34 mouse cellular contexts compared by ENCODE assay signal in genomic region chr6:144880098-144880497, GRCm38 (mm10).
A peak's percentile ranks its signal among the peaks of the same experiment; 100 is the strongest.
DNase-seq lines count a peak whose midpoint lies in the region; ATAC-seq and TF ChIP-seq lines count a peak whose summit lies in the region.
"Had no signal": no experiment of that assay in that cellular context is flagged by ENCODE, and none has a peak within 500 bp of the region (broad histone marks: within the 10 kb centered on the region; RNA-seq: fewer than 3 reads in every experiment).

No protein-coding gene starts in this region.

- H3K4me3 ChIP-seq in hindbrain, embryonic 13.5 days = no peak overlapping the region
- no peak overlapping the region for H3K4me3 ChIP-seq in hindbrain, embryonic 16.5 days (ENCODE audit: low read length)
- H3K4me3 ChIP-seq in embryonic facial prominence, embryonic 10.5 days = no peak overlapping the region
- H3K4me3 ChIP-seq in forebrain, postnatal 0 days (ENCODE audit: low read depth, low read length) = no peak overlapping the region
- H3K4me3 ChIP-seq: embryonic facial prominence, embryonic 13.5 days; heart, embryonic 13.5 days; hindbrain, embryonic 10.5 days; intestine, embryonic 15.5 days; left cerebral cortex, adult 2 months; limb, embryonic 12.5 days; liver, embryonic 15.5 days; midbrain, embryonic 10.5 days; midbrain, embryonic 15.5 days; neural tube, embryonic 15.5 days had no signal

- no peak overlapping the region for H3K9ac ChIP-seq in hindbrain, embryonic 13.5 days
- H3K9ac ChIP-seq in hindbrain, embryonic 16.5 days (ENCODE audit: low read depth, low read length) = no peak overlapping the region
- H3K9ac ChIP-seq in forebrain, postnatal 0 days = no peak overlapping the region
- H3K9ac ChIP-seq: embryonic facial prominence, embryonic 13.5 days; heart, embryonic 13.5 days; intestine, embryonic 15.5 days; limb, embryonic 12.5 days; liver, embryonic 15.5 days; lung, embryonic 14.5 days; midbrain, embryonic 15.5 days; neural tube, embryonic 15.5 days had no signal

- no peak for ATAC-seq in hindbrain, embryonic 13.5 days (ENCODE audit: low FRiP score)
- ATAC-seq in hindbrain, embryonic 16.5 days = no peak
- peak; percentile 47; the same call in 1 of the 2 replicates for ATAC-seq in forebrain, postnatal 0 days
- ATAC-seq: CD4-positive, CD25-positive, alpha-beta regulatory T cell, adult 4 months; hindbrain, postnatal 0 days; intestine, embryonic 15.5 days; midbrain, embryonic 15.5 days had no signal

- 64% methylated on average over 10 of the region's 10 CpGs for WGBS in hindbrain, embryonic 13.5 days
- 62% methylated on average over 10 of the region's 10 CpGs for WGBS in hindbrain, embryonic 16.5 days
- WGBS in embryonic facial prominence, embryonic 10.5 days = 68% methylated on average over 10 of the region's 10 CpGs
- 44% methylated on average over 10 of the region's 10 CpGs for WGBS in forebrain, postnatal 0 days

- H3K36me3 ChIP-seq in hindbrain, embryonic 13.5 days = no peaks in the 10 kb centered on the region
- H3K36me3 ChIP-seq in hindbrain, embryonic 16.5 days (ENCODE audit: control insufficient read depth, insufficient read depth, low read length) = no peaks in the 10 kb centered on the region
- no peaks in the 10 kb centered on the region for H3K36me3 ChIP-seq in embryonic facial prominence, embryonic 10.5 days (replicated peaks)
- H3K36me3 ChIP-seq in forebrain, postnatal 0 days (ENCODE audit: insufficient read depth) = no peaks in the 10 kb centered on the region
- H3K36me3 ChIP-seq: embryonic facial prominence, embryonic 13.5 days; heart, embryonic 13.5 days; hindbrain, embryonic 10.5 days; intestine, embryonic 15.5 days; limb, embryonic 12.5 days; liver, embryonic 15.5 days; midbrain, embryonic 10.5 days; midbrain, embryonic 15.5 days; neural tube, embryonic 15.5 days had no signal

- peaks cover 13% of the 10 kb centered on the region; the same call in 1 of the 2 replicates for H3K4me1 ChIP-seq in hindbrain, embryonic 13.5 days (replicated peaks)
- no peaks in the 10 kb centered on the region; the same call in 1 of the 2 replicates for H3K4me1 ChIP-seq in hindbrain, embryonic 16.5 days (ENCODE audit: control insufficient read depth, insufficient read depth, low read depth, low read length)
- H3K4me1 ChIP-seq in embryonic facial prominence, embryonic 10.5 days = peaks cover 12% of the 10 kb centered on the region
- H3K4me1 ChIP-seq in forebrain, postnatal 0 days (ENCODE audit: insufficient read depth) = no peaks in the 10 kb centered on the region
- H3K4me1 ChIP-seq: hindbrain, embryonic 10.5 days; intestine, embryonic 15.5 days; limb, embryonic 12.5 days; neural tube, embryonic 15.5 days had no signal

- no peak for TF ChIP-seq CTCF in forebrain, postnatal 0 days (IDR thresholded peaks at IDR 0.05; ENCODE audit: low read depth)

- peak; percentile 19 for DNase-seq in embryonic facial prominence, embryonic 10.5 days (ENCODE audit: low spot score)
- no peak for DNase-seq in forebrain, postnatal 0 days
- no peak for DNase-seq in B cell, adult 2 months
- DNase-seq in cerebellum, postnatal 14 days = no peak
- no peak for DNase-seq in cerebellum, postnatal 25 days
- DNase-seq: adrenal gland, postnatal 25 days; cerebellum, adult 2 months; cerebellum, postnatal 36 days; gastrocnemius, postnatal 10 days; heart, postnatal 10 days; kidney, adult 2 months; kidney, postnatal 4 days; lung, embryonic 14.5 days; lung, postnatal 14 days; right cerebral cortex, postnatal 25 days; spleen, adult 18-20 months; thymus, adult 18-20 months; thymus, postnatal 36 days had no signal

- H3K9me3 ChIP-seq in hindbrain, embryonic 13.5 days = no peaks in the 10 kb centered on the region
- H3K9me3 ChIP-seq in hindbrain, embryonic 16.5 days (ENCODE audit: control insufficient read depth, low read length) = no peaks in the 10 kb centered on the region
- no peaks in the 10 kb centered on the region for H3K9me3 ChIP-seq in embryonic facial prominence, embryonic 10.5 days
- no peaks in the 10 kb centered on the region for H3K9me3 ChIP-seq in forebrain, postnatal 0 days (ENCODE audit: low read length)
- H3K9me3 ChIP-seq: embryonic facial prominence, embryonic 13.5 days; heart, embryonic 13.5 days; hindbrain, embryonic 10.5 days; intestine, embryonic 15.5 days; limb, embryonic 12.5 days; liver, embryonic 15.5 days; midbrain, embryonic 10.5 days; midbrain, embryonic 15.5 days; neural tube, embryonic 15.5 days had no signal

- no peak overlapping the region for H3K4me2 ChIP-seq in hindbrain, embryonic 13.5 days
- H3K4me2 ChIP-seq in hindbrain, embryonic 16.5 days (ENCODE audit: low read length) = no peak overlapping the region
- no peak overlapping the region for H3K4me2 ChIP-seq in forebrain, postnatal 0 days (ENCODE audit: low read depth)
- H3K4me2 ChIP-seq: embryonic facial prominence, embryonic 13.5 days; heart, embryonic 13.5 days; intestine, embryonic 15.5 days; limb, embryonic 12.5 days; liver, embryonic 15.5 days; lung, embryonic 14.5 days; midbrain, embryonic 15.5 days; neural tube, embryonic 15.5 days had no signal

- H3K27ac ChIP-seq in hindbrain, embryonic 13.5 days = 0 out of 2 replicates have a peak overlapping the region, but pooled peaks have one; percentile 20
- no peak overlapping the region for H3K27ac ChIP-seq in hindbrain, embryonic 16.5 days (ENCODE audit: low read depth, low read length)
- no peak overlapping the region for H3K27ac ChIP-seq in embryonic facial prominence, embryonic 10.5 days (replicated peaks)
- H3K27ac ChIP-seq in forebrain, postnatal 0 days (ENCODE audit: low read depth, low read length) = 0 out of 2 replicates have a peak overlapping the region, but pooled peaks have one; percentile 9
- H3K27ac ChIP-seq: embryonic facial prominence, embryonic 13.5 days; heart, embryonic 13.5 days; hindbrain, embryonic 10.5 days; hindbrain, postnatal 0 days; intestine, embryonic 15.5 days; kidney, postnatal 0 days; left cerebral cortex, adult 2 months; limb, embryonic 12.5 days; liver, embryonic 15.5 days; midbrain, embryonic 10.5 days; midbrain, embryonic 15.5 days; neural tube, embryonic 15.5 days; stomach, postnatal 0 days had no signal

- no peaks in the 10 kb centered on the region for H3K27me3 ChIP-seq in hindbrain, embryonic 13.5 days
- H3K27me3 ChIP-seq in hindbrain, embryonic 16.5 days (replicated peaks; ENCODE audit: control insufficient read depth, insufficient read depth, low read length) = no peaks in the 10 kb centered on the region
- no peaks in the 10 kb centered on the region; the same call in 1 of the 2 replicates for H3K27me3 ChIP-seq in embryonic facial prominence, embryonic 10.5 days (replicated peaks; ENCODE audit: low read depth, poor library complexity, severe bottlenecking)
- 0 out of 2 replicates have a peak, but pooled peaks cover 3% of the 10 kb centered on the region for H3K27me3 ChIP-seq in forebrain, postnatal 0 days (ENCODE audit: insufficient read depth, low read length)
- H3K27me3 ChIP-seq: heart, embryonic 13.5 days; intestine, embryonic 15.5 days; liver, embryonic 15.5 days; midbrain, embryonic 15.5 days; neural tube, embryonic 15.5 days had no signal

Comparison
In these comparisons a context has a peak if more than half of its experiments do, and no peak if none do; other contexts are left out.
1. H3K27ac ChIP-seq: peak in hindbrain, embryonic 13.5 days (single experiment) and forebrain, postnatal 0 days (single experiment); none in hindbrain, embryonic 16.5 days (single experiment) and embryonic facial prominence, embryonic 10.5 days (single experiment).